Mouse (Mus musculus) heart, adult 10 weeks (tissue): ENCODE results near the gene Olfr1185-ps1. TPM values are rescaled to one million over a fixed set of nuclear protein-coding genes. Genes with fewer than 3 reads are reported as not detected.

Experiments used
- polyA plus RNA-seq: library from polyadenylated mRNA; stranded (reverse); fragments of 350-450 nt; fragmentation: Illumina TruSeq; extraction: RNeasy Lipid Tissue Mini Kit (QIAGEN cat#74804); gene quantifications from one replicate; pipeline ENCODE4 v1.2.3, GENCODE M21; 2014; ENCODE audit warnings: low read depth, low replicate concordance

Olfr1185-ps1 gene
- polyA plus RNA-seq: not detected

DNA sequence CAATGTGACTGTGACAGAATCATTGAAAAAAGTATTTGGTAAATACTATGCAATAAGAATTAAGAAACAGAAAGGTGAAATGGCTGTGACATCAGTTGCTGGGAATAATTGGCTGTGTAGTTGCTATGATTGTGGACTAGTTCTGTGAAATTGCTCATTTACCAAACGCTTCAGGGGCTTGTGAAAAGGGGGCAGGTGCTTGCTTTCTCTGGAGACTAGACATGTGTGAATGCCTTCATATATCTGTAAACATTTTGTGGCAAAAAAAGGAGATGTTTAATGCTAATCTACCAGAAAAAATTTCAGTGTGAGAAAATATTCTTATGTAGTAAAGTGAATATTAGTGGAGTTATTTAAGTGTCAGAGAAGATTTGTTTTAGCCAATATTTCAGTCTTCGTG is at the start of gene Olfr1185-ps1:
TSS of gene Olfr1185-ps1 (plus strand) at position 301 of the 400 bp plus-strand sequence.

DNA sequence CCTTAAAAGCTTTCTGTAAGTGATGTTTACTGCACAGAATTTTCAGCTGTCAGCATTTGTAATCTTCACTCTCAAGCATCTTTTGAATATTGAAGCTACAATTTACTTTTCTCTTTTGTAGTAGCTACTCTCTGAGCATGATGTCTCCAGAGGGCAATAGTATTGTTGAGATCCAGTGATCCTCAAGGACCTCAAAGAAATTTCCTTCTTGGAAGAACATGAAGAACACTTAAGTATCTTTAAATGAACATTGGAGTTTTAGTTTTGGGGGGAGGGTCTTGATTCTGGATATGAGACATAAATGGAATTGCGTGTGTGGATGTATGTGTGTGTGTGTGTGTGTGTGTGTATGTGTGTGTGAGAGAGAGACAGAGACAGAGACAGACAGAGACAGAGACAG is 44.1 kb upstream of the Olfr1185-ps1 start, which contains the start of gene Gm13757:
TSS of gene Gm13757 (minus strand) at position 101 of the 400 bp plus-strand sequence.

DNA sequence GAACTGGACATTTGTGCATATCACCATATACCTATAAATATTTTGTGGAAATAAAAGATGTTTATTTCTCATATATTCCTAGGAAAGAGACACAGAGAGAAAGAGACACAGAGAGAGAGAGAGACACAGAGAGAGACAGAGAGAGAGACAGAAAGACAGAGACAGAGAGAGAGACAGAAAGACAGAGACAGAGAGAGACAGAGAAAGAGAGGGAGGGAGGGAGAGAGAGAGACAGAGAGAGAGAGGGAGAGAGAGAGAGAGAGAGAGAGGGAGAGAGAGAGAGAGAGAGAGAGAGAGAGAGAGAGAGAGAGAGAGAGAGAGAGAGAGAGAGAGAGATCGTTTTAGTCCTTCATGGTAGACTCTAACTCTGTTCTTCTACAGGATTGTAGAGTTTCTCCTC is 38.6 kb upstream of the Olfr1185-ps1 start, which contains the start of gene Olfr1183:
TSS of gene Olfr1183 (plus strand) at position 301 of the 400 bp plus-strand sequence.

DNA sequence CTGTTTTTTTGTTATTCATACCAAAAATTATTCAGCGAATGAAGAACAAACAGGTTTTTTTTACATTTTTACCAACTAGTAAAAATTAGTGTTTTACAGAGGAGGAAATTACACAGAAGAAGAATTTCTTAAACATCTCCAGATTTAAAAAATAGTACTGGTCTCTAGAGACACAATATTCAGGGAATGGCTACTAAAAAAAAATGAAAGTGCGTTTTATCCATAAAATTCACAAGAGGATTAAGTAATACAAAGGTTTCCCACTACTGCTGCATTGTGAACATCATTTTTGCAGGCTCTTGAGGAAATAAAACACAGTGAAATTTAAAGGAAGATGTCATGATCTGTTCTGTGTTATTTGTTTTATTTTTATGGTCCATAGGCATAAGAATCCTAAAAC is 9.8 kb upstream of the Olfr1185-ps1 start, which contains the start of gene Olfr1184:
TSS of gene Olfr1184 (plus strand) at position 301 of the 400 bp plus-strand sequence.

DNA sequence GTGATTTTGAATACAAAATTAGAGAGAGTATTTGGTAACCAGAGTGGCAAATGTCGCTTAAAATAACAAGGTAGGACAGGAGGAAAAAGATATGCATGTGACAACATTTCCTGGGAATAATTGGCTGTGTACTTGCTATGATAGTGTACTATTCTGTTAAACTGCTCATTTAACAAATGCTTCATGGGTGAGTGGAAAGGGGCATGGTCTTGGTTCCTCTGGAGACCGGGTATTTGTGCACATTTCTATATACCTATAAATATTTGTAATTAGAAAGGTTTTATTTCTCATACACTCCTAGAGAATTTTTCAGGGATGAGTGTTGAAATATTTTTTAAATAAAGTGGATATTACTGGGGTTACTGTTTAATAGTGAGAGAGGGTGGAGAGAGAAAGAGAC is 25.1 kb downstream of the Olfr1185-ps1 start, which contains the start of gene Olfr1186:
TSS of gene Olfr1186 (plus strand) at position 301 of the 400 bp plus-strand sequence.

Other genes starting within 250 kb of the Olfr1185-ps1 start
- gene Olfr1173, start 213.4 kb upstream of the Olfr1185-ps1 start, polyA plus RNA-seq: not detected
- not detected for gene Olfr1174-ps, start 178.2 kb upstream of the Olfr1185-ps1 start, polyA plus RNA-seq
- not detected for gene Olfr1175-ps, start 166.1 kb upstream of the Olfr1185-ps1 start, polyA plus RNA-seq
- not detected for gene Olfr1176, start 156.6 kb upstream of the Olfr1185-ps1 start, polyA plus RNA-seq
- gene Olfr1177-ps, start 146.8 kb upstream of the Olfr1185-ps1 start, polyA plus RNA-seq: not detected
- not detected for gene Olfr1178, start 106.3 kb upstream of the Olfr1185-ps1 start, polyA plus RNA-seq
- not detected for gene Olfr1179, start 86.9 kb upstream of the Olfr1185-ps1 start, polyA plus RNA-seq
- not detected for gene Olfr1180, start 74.2 kb upstream of the Olfr1185-ps1 start, polyA plus RNA-seq
- not detected for gene Olfr1181, start 67.1 kb upstream of the Olfr1185-ps1 start, polyA plus RNA-seq
- gene Gm13757, start 44.2 kb upstream of the Olfr1185-ps1 start, polyA plus RNA-seq: not detected
- gene Olfr1183, start 38.5 kb upstream of the Olfr1185-ps1 start, polyA plus RNA-seq: not detected
- not detected for gene Olfr1184, start 9.7 kb upstream of the Olfr1185-ps1 start, polyA plus RNA-seq
- gene Olfr1186, start 25.2 kb downstream of the Olfr1185-ps1 start, polyA plus RNA-seq: not detected
- gene Olfr1188, start 63.6 kb downstream of the Olfr1185-ps1 start, polyA plus RNA-seq: not detected
- not detected for gene Olfr1189, start 93.1 kb downstream of the Olfr1185-ps1 start, polyA plus RNA-seq
- not detected for gene Olfr1191-ps1, start 147.2 kb downstream of the Olfr1185-ps1 start, polyA plus RNA-seq
- not detected for gene Olfr1192-ps1, start 155.2 kb downstream of the Olfr1185-ps1 start, polyA plus RNA-seq
- not detected for gene Olfr1193, start 182.3 kb downstream of the Olfr1185-ps1 start, polyA plus RNA-seq
- not detected for gene Olfr1195, start 195.9 kb downstream of the Olfr1185-ps1 start, polyA plus RNA-seq
- not detected for gene Olfr1196, start 211.3 kb downstream of the Olfr1185-ps1 start, polyA plus RNA-seq
- not detected for gene Olfr1197, start 239.0 kb downstream of the Olfr1185-ps1 start, polyA plus RNA-seq